Mouse (Mus musculus) MEL (cell line): ENCODE measurements around the gene Acvr1b. TPM values are rescaled to one million over a fixed set of nuclear protein-coding genes. Genes with fewer than 3 reads are reported as not detected.

Experiments used
- DNase-seq: peaks from one replicate; pipeline ENCODE4 v3.0.0; 2011; ENCODE audit warnings: low read depth, low spot score
- H3K27ac ChIP-seq: 2 replicates; pipeline ENCODE4 v1.5.1; 2012; ENCODE audit warnings: low read depth, mild to moderate bottlenecking, control low read depth, low read length, moderate library complexity; ENCODE audit not compliant: control insufficient read depth
- H3K27me3 ChIP-seq, 2 experiments: fragments of 150-350 bp in 1 of 2; sonication (generic) in 1 of 2; 2 replicates each; pipeline ENCODE4 v1.6.1; 2012; ENCODE audit warnings: low read length in 2 of 2, mild to moderate bottlenecking in 2 of 2, improper control_type of control experiment in 1 of 2, moderate library complexity in 1 of 2; ENCODE audit not compliant: insufficient read depth in 2 of 2, control insufficient read depth in 1 of 2
- H3K36me3 ChIP-seq, 2 experiments: 2 replicates each; pipeline ENCODE4 v1.6.1; 2012 to 2014; ENCODE audit warnings: low read length in 2 of 2, improper control_type of control experiment in 1 of 2, inconsistent platforms in 1 of 2, mild to moderate bottlenecking in 1 of 2; ENCODE audit not compliant: insufficient read depth in 2 of 2, control insufficient read depth in 1 of 2
- H3K4me1 ChIP-seq, 2 experiments: fragments of 150-350 bp in 1 of 2; sonication (generic) in 1 of 2; 2 replicates each; pipeline ENCODE4 v1.6.1; 2012; ENCODE audit warnings: low read length in 2 of 2, improper control_type of control experiment in 1 of 2, mild to moderate bottlenecking in 1 of 2; ENCODE audit not compliant: insufficient read depth in 2 of 2, control insufficient read depth in 1 of 2
- H3K4me3 ChIP-seq, 2 experiments: fragments of 150-350 bp in 1 of 2; sonication (generic) in 1 of 2; 2 replicates each; pipeline ENCODE4 v1.5.1; 2012; ENCODE audit warnings: low read depth in 2 of 2, low read length in 2 of 2, mild to moderate bottlenecking in 2 of 2, moderate library complexity in 2 of 2, control low read depth in 1 of 2, improper control_type of control experiment in 1 of 2; ENCODE audit not compliant: control insufficient read depth in 1 of 2, insufficient read depth in 1 of 2
- H3K79me2 ChIP-seq: 2 replicates; pipeline ENCODE4 v1.6.1; 2012; ENCODE audit warnings: mild to moderate bottlenecking, low read length, moderate library complexity; ENCODE audit not compliant: control insufficient read depth, poor library complexity, insufficient read depth
- H3K9ac ChIP-seq: 2 replicates; pipeline ENCODE4 v1.6.1; 2012; ENCODE audit warnings: low read depth, mild to moderate bottlenecking, control low read depth, low read length, moderate library complexity; ENCODE audit not compliant: control insufficient read depth, poor library complexity, severe bottlenecking
- H3K9me3 ChIP-seq: fragments of 150-350 bp; sonication (generic); replicated peaks from 2 replicates; pipeline ENCODE4 v1.6.1; 2012; ENCODE audit warnings: mild to moderate bottlenecking, low read length, improper control_type of control experiment, moderate library complexity; ENCODE audit not compliant: insufficient read depth
- BHLHE40 ChIP-seq: IDR thresholded peaks from 2 replicates; pipeline ENCODE4 v1.6.1; 2012; ENCODE audit warnings: low read depth, mild to moderate bottlenecking, inconsistent platforms, low read length, improper control_type of control experiment, borderline replicate concordance
- CHD1 ChIP-seq: IDR thresholded peaks from 2 replicates; pipeline ENCODE4 v1.6.1; 2012; ENCODE audit warnings: low read depth, mild to moderate bottlenecking, inconsistent platforms, low read length, improper control_type of control experiment
- CHD2 ChIP-seq: IDR thresholded peaks from 2 replicates; pipeline ENCODE4 v1.6.1; 2011; ENCODE audit warnings: low read length, improper control_type of control experiment
- CTCF ChIP-seq, 3 experiments: IDR thresholded peaks in 2 of 3; conservative IDR thresholded peaks in 1 of 3; 2 replicates each; pipeline ENCODE4 v1.5.1; 2011 to 2012; ENCODE audit warnings: low read length in 3 of 3, low read depth in 2 of 3, mild to moderate bottlenecking in 2 of 3, improper control_type of control experiment in 1 of 3, inconsistent platforms in 1 of 3, mixed read lengths in 1 of 3, moderate library complexity in 1 of 3; ENCODE audit not compliant: control insufficient read depth in 1 of 3, insufficient read depth in 1 of 3, poor library complexity in 1 of 3, severe bottlenecking in 1 of 3
- E2F4 ChIP-seq: IDR thresholded peaks from 2 replicates; pipeline ENCODE4 v1.6.1; 2011; ENCODE audit warnings: low read depth, low read length, improper control_type of control experiment, borderline replicate concordance
- ELF1 ChIP-seq: IDR thresholded peaks from 2 replicates; pipeline ENCODE4 v1.6.1; 2014; ENCODE audit warnings: low read depth, mild to moderate bottlenecking, inconsistent platforms, low read length, improper control_type of control experiment, moderate library complexity
- GATA1 ChIP-seq: IDR thresholded peaks from 2 replicates; pipeline ENCODE4 v1.6.1; 2011; ENCODE audit warnings: low read depth, low read length, improper control_type of control experiment
- JUND ChIP-seq: IDR thresholded peaks from 2 replicates; pipeline ENCODE4 v1.6.1; 2011; ENCODE audit warnings: low read depth, mild to moderate bottlenecking, improper control_type of control experiment, low read length
- MYC ChIP-seq: IDR thresholded peaks from 2 replicates; pipeline ENCODE4 v1.6.1; 2011; ENCODE audit warnings: low read depth, mild to moderate bottlenecking, low read length, improper control_type of control experiment, moderate library complexity
- NELFE ChIP-seq: IDR thresholded peaks from 2 replicates; pipeline ENCODE4 v1.6.1; 2011; ENCODE audit warnings: low read depth, low read length, improper control_type of control experiment
- NRF1 ChIP-seq: IDR thresholded peaks from 2 replicates; pipeline ENCODE4 v1.6.1; 2014; ENCODE audit warnings: low read depth, mild to moderate bottlenecking, inconsistent platforms, low read length, improper control_type of control experiment, moderate library complexity; ENCODE audit not compliant: poor library complexity, insufficient read depth, severe bottlenecking
- TAL1 ChIP-seq: IDR thresholded peaks from 2 replicates; pipeline ENCODE4 v1.6.1; 2012; ENCODE audit warnings: mild to moderate bottlenecking, inconsistent platforms, low read length, moderate library complexity, mixed read lengths
- USF2 ChIP-seq, 2 experiments: IDR thresholded peaks; 2 replicates each; pipeline ENCODE4 v1.6.1; 2011 to 2012; ENCODE audit warnings: improper control_type of control experiment in 2 of 2, low read length in 2 of 2, borderline replicate concordance in 1 of 2, inconsistent platforms in 1 of 2, low read depth in 1 of 2, mild to moderate bottlenecking in 1 of 2; ENCODE audit not compliant: insufficient read depth in 1 of 2
- ZC3H11A ChIP-seq: IDR thresholded peaks from 2 replicates; pipeline ENCODE4 v1.6.1; 2012; ENCODE audit warnings: low read depth, mild to moderate bottlenecking, inconsistent platforms, low read length, improper control_type of control experiment
- ZKSCAN1 ChIP-seq: IDR thresholded peaks from 2 replicates; pipeline ENCODE4 v1.6.1; 2012; ENCODE audit warnings: low read depth, mild to moderate bottlenecking, inconsistent platforms, low read length, improper control_type of control experiment, moderate library complexity
- ZMIZ1 ChIP-seq: IDR thresholded peaks from 2 replicates; pipeline ENCODE4 v1.6.1; 2012; ENCODE audit warnings: low read depth, mild to moderate bottlenecking, inconsistent platforms, low read length, improper control_type of control experiment, moderate library complexity
- polyA plus RNA-seq, 2 experiments: library from polyadenylated mRNA; stranded (reverse) in 1 of 2; unstranded in 1 of 2; fragments of >175 nt in 1 of 2; fragments of >200 nt in 1 of 2; gene quantifications; 2 replicates each; pipeline versions ENCODE4 v1.2.1 to v1.2.4; 2012; ENCODE audit warnings: low replicate concordance in 2 of 2, low read depth in 1 of 2; ENCODE audit not compliant: insufficient read length in 2 of 2, insufficient read depth in 1 of 2, missing spikeins in 1 of 2
- total RNA-seq: library from RNA; depleted of rRNA; stranded (reverse); fragments of 300-350 nt; gene quantifications from 2 replicates; pipeline ENCODE4 v1.2.3, GENCODE M21; 2012

The Acvr1b gene
- total and polyA plus RNA-seq, 3 experiments, result 10.4 to 13.2 TPM; not detected in 1

GRCm38 (mm10) chr15:101132041-101132440, 41.8 kb upstream of the Acvr1b start:
- no peak for TF ChIP-seq ZC3H11A
- no peak for TF ChIP-seq MYC
- TF ChIP-seq CTCF (IDR thresholded peaks at IDR 0.05 in 2 of 3, conservative IDR thresholded peaks at IDR 0.05 in 1 of 3; ENCODE audit: control insufficient read depth in 1 of 3, insufficient read depth in 1 of 3, low read depth in 2 of 3, low read length in 3 of 3, poor library complexity in 1 of 3, severe bottlenecking in 1 of 3), result no peak
- no peak for TF ChIP-seq TAL1
- TF ChIP-seq USF2 (IDR thresholded peaks at IDR 0.05; ENCODE audit: borderline replicate concordance in 1 of 2, insufficient read depth in 1 of 2, low read depth in 1 of 2, low read length in 2 of 2), result no peak
- TF ChIP-seq ZMIZ1, result no peak
- Histone ChIP-seq H3K9ac (no peak overlapping the region), H3K79me2 (no peaks in the 10 kb centered on the region), H3K36me3 (no peaks in the 10 kb centered on the region), H3K4me1 (no peaks in the 10 kb centered on the region), H3K27ac (no peak overlapping the region), H3K27me3 (peaks cover 4 to 8% of the 10 kb centered on the region in 2 experiments; a peak in 3 of 4 replicates), H3K4me3 (no peak overlapping the region), H3K9me3 (no peaks in the 10 kb centered on the region)
- no peak for DNase-seq

GRCm38 (mm10) chr15:101132761-101133160, 41.1 kb upstream of the Acvr1b start:
- DNase-seq, result no peak
- Histone ChIP-seq H3K27me3 (peaks cover 4 to 7% of the 10 kb centered on the region in 2 experiments; a peak in 2 of 4 replicates), H3K4me3 (no peak overlapping the region), H3K27ac (no peak overlapping the region), H3K9me3 (no peaks in the 10 kb centered on the region), H3K79me2 (no peaks in the 10 kb centered on the region), H3K4me1 (peaks cover 1 to 5% of the 10 kb centered on the region in 2 experiments; a peak in 3 of 4 replicates), H3K36me3 (peaks cover 0 to 1% of the 10 kb centered on the region in 2 experiments; a peak in 2 of 4 replicates), H3K9ac (no peak overlapping the region)
- TF ChIP-seq BHLHE40 (no peak), ELF1 (no peak), ZKSCAN1 (no peak), CHD1 (no peak), CTCF (IDR thresholded peaks at IDR 0.05 in 2 of 3, conservative IDR thresholded peaks at IDR 0.05 in 1 of 3; ENCODE audit: control insufficient read depth in 1 of 3, insufficient read depth in 1 of 3, low read depth in 2 of 3, low read length in 3 of 3, poor library complexity in 1 of 3, severe bottlenecking in 1 of 3) (no peak), JUND (no peak), E2F4 (no peak), NRF1 (no peak), GATA1 (no peak), CHD2 (no peak), ZMIZ1 (no peak), NELFE (no peak)
